Mouse (Mus musculus): ENCODE results near the gene Dda1. TPM values are rescaled to one million over a fixed set of nuclear protein-coding genes. Genes with fewer than 3 reads are reported as not detected.
A peak's percentile ranks its signal among the peaks of the same experiment; 100 is the strongest.
"Not testable (repeated sequence)": the region's sequence is repeated elsewhere in the genome, so short reads cannot be mapped to it uniquely, and the experiment has no call there.

The Dda1 gene
- total and polyA plus RNA-seq, 2 experiments from 2014 or later, result 66.4 to 73.5 TPM

DNA sequence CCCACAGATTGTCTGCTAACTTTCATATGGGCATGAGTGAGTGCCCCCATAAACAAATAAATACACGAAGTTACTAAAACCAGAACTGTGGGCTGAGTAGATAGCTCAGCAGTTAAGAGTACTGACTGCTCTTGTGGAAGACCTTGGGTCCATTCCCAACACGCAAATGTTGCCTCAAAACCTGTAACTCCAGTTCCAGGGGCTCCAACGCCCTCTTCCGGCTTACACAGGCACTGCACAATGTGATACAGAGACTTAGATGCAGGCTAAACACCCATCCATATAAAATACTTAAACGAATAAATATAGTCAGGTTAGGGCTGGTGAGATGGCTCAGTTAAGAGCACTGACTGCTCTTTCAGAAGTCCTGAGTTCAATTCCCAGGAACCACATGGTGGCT, 46.0 kb downstream of the Dda1 start:
- no peak overlapping the region for H3K4me2 ChIP-seq (ENCODE audit: low read depth, low read length)
- H3K9me3 ChIP-seq (replicated peaks; ENCODE audit: control insufficient read depth, low read length), result no peaks in the 10 kb centered on the region
- no peak overlapping the region for H3K9ac ChIP-seq (replicated peaks; ENCODE audit: low read depth, low read length)
- DNase-seq (ENCODE audit: low spot score), result no peak
- H3K27me3 ChIP-seq (ENCODE audit: control insufficient read depth, insufficient read depth, low read length), result peaks cover 17% of the 10 kb centered on the region
- TF ChIP-seq CTCF (IDR thresholded peaks at IDR 0.05; ENCODE audit: low read depth) (no peak), EP300 (IDR thresholded peaks at IDR 0.05; ENCODE audit: low read depth) (no peak)
- H3K27ac ChIP-seq (ENCODE audit: low read depth), result no peak overlapping the region
- H3K36me3 ChIP-seq (replicated peaks; ENCODE audit: control insufficient read depth, insufficient read depth, low read length), result no peaks in the 10 kb centered on the region
- no peak overlapping the region for H3K4me3 ChIP-seq (ENCODE audit: low read depth, low read length)
- no peaks in the 10 kb centered on the region for H3K4me1 ChIP-seq (ENCODE audit: control insufficient read depth, insufficient read depth)
- ATAC-seq (ENCODE audit: insufficient read depth, low read depth), result no peak
- 66% methylated on average over 5 of the region's 5 CpGs for WGBS

DNA sequence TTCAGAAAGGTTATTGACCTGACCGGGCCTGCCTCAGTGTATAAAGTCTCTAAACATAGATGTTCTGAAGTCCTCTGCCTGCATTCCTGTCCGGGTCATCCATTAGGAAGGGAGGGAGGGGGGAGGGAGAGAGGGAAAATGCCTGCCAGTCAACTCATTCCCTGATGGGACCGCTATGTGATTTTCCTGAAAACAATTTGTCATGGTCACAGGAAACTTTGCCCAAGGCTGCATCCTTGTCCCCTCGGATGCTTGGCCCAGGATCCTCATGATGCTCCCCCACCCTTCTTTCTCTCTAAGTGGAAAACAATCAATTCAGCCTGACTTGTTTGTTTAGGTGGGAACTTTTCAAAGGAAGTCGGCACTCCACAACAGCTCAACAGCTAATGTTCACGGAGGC, 47.8 kb downstream of the Dda1 start:
- WGBS, result 25% methylated on average over 6 of the region's 6 CpGs
- Histone ChIP-seq H3K36me3 (replicated peaks; ENCODE audit: control insufficient read depth, insufficient read depth, low read length) (no peaks in the 10 kb centered on the region), H3K4me1 (ENCODE audit: control insufficient read depth, insufficient read depth) (peaks cover 4% of the 10 kb centered on the region; the same call in 1 of the 2 replicates), H3K27ac (ENCODE audit: low read depth) (no peak overlapping the region), H3K27me3 (ENCODE audit: control insufficient read depth, insufficient read depth, low read length) (peaks cover 11% of the 10 kb centered on the region; the same call in 1 of the 2 replicates), H3K4me3 (ENCODE audit: low read depth, low read length) (no peak overlapping the region), H3K9ac (replicated peaks; ENCODE audit: low read depth, low read length) (no peak overlapping the region), H3K9me3 (replicated peaks; ENCODE audit: control insufficient read depth, low read length) (no peaks in the 10 kb centered on the region), H3K4me2 (ENCODE audit: low read depth, low read length) (no peak overlapping the region)
- DNase-seq (ENCODE audit: low spot score) (no peak), ATAC-seq (ENCODE audit: insufficient read depth, low read depth) (no peak)
- no peak for TF ChIP-seq EP300 (IDR thresholded peaks at IDR 0.05; ENCODE audit: low read depth)
- no peak for TF ChIP-seq CTCF (IDR thresholded peaks at IDR 0.05; ENCODE audit: low read depth)

DNA sequence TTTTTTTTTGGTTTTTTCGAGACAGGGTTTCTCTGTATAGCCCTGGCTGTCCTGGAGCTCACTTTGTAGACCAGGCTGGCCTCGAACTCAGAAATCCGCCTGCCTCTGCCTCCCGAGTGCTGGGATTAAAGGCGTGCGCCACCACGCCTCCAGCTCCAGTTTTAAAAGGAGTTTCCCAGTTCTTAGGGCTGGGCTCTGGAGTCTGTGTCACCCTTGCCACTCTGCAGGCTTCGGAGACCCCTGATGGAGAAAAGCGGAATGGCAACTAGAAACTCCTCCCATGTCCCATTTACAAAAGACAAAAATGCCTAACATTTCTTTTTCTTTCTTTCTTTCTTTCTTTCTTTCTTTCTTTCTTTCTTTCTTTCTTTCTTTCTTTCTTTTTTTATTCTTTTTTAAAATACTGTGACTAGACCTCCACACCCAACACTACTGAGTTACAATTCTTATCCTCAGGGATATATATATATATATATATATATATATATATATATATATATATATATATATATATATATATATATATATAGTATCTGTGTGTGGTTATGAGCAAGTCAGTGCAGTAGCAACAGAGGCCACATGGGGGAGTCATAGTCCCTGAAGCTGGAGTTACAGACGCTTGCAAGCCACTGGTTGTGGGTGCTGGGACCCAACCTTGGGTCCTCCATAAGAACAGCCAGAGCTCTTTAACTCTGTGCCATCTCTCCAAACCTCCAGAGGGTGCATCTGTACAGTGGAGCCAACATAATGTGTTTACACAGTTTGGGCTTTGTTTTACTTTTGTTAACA, 50.2 kb downstream of the Dda1 start:
- 0 out of 2 replicates have a peak, but pooled peaks have one; percentile 24 for ATAC-seq (ENCODE audit: insufficient read depth, low read depth)
- not testable (repeated sequence) for H3K36me3 ChIP-seq (replicated peaks; ENCODE audit: control insufficient read depth, insufficient read depth, low read length); H3K4me1 ChIP-seq (ENCODE audit: control insufficient read depth, insufficient read depth); H3K27me3 ChIP-seq (ENCODE audit: control insufficient read depth, insufficient read depth, low read length); H3K4me3 ChIP-seq (ENCODE audit: low read depth, low read length); H3K9ac ChIP-seq (replicated peaks; ENCODE audit: low read depth, low read length); H3K27ac ChIP-seq (ENCODE audit: low read depth); H3K4me2 ChIP-seq (ENCODE audit: low read depth, low read length); H3K9me3 ChIP-seq (replicated peaks; ENCODE audit: control insufficient read depth, low read length)
- TF ChIP-seq CTCF (IDR thresholded peaks at IDR 0.05; ENCODE audit: low read depth), result peak; percentile 68
- WGBS, result 29% methylated on average over 9 of the region's 10 CpGs
- DNase-seq (ENCODE audit: low spot score), result peak; percentile 80

DNA sequence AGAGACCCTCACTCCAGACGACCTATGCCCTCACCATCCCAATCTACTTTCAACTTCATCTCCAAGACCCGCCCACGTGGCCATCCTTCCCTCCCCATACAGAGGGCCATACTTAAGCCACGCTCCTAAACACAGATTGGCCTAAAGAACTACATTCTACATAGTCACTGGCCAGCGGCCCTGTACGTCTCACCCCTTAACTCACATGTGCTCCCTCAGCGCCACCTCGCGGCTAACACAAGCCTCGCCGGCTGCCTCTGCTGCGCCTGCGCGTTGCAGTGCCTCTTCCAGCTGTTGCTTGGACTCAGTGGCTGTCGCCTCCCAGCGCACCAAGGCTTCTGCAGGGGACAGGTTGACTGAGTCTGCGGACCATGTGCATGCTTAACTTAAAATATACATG, 52.6 kb downstream of the Dda1 start:
- H3K4me2 ChIP-seq (ENCODE audit: low read depth, low read length), result no peak overlapping the region
- TF ChIP-seq EP300 (IDR thresholded peaks at IDR 0.05; ENCODE audit: low read depth), result no peak
- peak; percentile 97 for TF ChIP-seq CTCF (IDR thresholded peaks at IDR 0.05; ENCODE audit: low read depth)
- peaks cover 17% of the 10 kb centered on the region for H3K27me3 ChIP-seq (ENCODE audit: control insufficient read depth, insufficient read depth, low read length)
- H3K27ac ChIP-seq (ENCODE audit: low read depth), result no peak overlapping the region
- peaks cover 5% of the 10 kb centered on the region for H3K4me1 ChIP-seq (ENCODE audit: control insufficient read depth, insufficient read depth)
- H3K36me3 ChIP-seq (replicated peaks; ENCODE audit: control insufficient read depth, insufficient read depth, low read length), result no peaks in the 10 kb centered on the region
- no peak overlapping the region for H3K4me3 ChIP-seq (ENCODE audit: low read depth, low read length)
- ATAC-seq (ENCODE audit: insufficient read depth, low read depth) (peak; percentile 91), DNase-seq (ENCODE audit: low spot score) (peak; percentile 96)
- no peaks in the 10 kb centered on the region for H3K9me3 ChIP-seq (replicated peaks; ENCODE audit: control insufficient read depth, low read length)
- no peak overlapping the region for H3K9ac ChIP-seq (replicated peaks; ENCODE audit: low read depth, low read length)
- WGBS, result 3% methylated on average over 17 of the region's 17 CpGs

DNA sequence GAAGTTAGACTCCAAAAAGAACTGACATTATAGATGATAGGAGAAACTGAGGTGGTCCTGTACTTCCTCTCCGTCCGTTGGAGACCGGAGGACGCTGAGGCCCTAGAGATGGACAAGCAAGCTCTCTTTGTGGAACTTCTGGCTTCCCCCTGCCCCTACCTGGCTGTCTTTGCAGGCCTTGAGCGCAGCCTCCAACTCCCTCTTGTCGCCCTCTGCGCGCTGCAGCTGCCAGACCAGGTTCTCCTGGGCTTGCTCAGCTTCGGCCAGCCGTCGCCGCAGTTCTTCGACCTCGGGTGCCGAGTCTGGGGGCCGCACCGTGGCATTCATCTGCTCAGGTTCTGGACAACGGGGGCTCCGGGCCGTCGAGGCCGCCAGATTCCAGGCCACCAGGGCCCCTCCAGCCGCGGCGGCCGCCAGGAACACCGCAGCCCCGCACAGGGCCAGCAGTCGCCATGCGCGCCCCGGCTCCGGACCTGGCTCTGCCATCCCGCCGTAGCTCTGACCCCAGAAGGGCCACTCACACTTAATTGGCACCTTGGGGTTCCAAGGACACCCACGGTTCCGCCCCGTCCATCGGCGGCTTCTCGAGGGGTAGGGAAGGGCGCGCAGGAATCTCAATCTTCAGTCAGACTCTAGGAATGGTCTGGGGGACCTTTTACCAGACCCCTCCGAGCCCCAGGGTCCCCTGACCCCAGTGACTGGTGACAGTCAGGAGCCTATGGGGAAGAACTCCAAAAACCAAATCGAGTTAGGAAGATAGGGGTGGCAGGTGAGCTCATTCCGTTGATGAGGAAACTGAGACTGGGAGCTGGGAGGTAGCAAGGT, 56.4 kb downstream of the Dda1 start, which contains the start of gene Ccdc194:
Ccdc194 (minus strand) TSS at position 486 of the 825 bp plus-strand sequence.
- H3K4me1 ChIP-seq (ENCODE audit: control insufficient read depth, insufficient read depth), result peaks cover 23% of the 10 kb centered on the region
- H3K9ac ChIP-seq (replicated peaks; ENCODE audit: low read depth, low read length), result peak within 1 kb of the TSS; percentile 18; the same call in 1 of the 2 replicates
- TF ChIP-seq EP300 (IDR thresholded peaks at IDR 0.05; ENCODE audit: low read depth), result no peak
- no peak for ATAC-seq (ENCODE audit: insufficient read depth, low read depth)
- WGBS, result 24% methylated on average over 46 of the region's 46 CpGs
- no peak within 1 kb of the TSS for H3K4me3 ChIP-seq (ENCODE audit: low read depth, low read length)
- H3K9me3 ChIP-seq (replicated peaks; ENCODE audit: control insufficient read depth, low read length), result no peaks in the 10 kb centered on the region
- no peaks in the 10 kb centered on the region for H3K36me3 ChIP-seq (replicated peaks; ENCODE audit: control insufficient read depth, insufficient read depth, low read length)
- DNase-seq (ENCODE audit: low spot score), result no peak
- H3K27me3 ChIP-seq (ENCODE audit: control insufficient read depth, insufficient read depth, low read length), result peaks cover 14% of the 10 kb centered on the region
- H3K27ac ChIP-seq (ENCODE audit: low read depth), result peak within 1 kb of the TSS; percentile 96
- H3K4me2 ChIP-seq (ENCODE audit: low read depth, low read length), result peak within 1 kb of the TSS; percentile 35

Other genes with a start within 250 kb of the Dda1 start
- 35.0 and 40.7 TPM in 2 replicates for gene Myo9b, start 196.5 kb upstream of the Dda1 start, total RNA-seq (2014; rRNA removed; ENCODE audit: low replicate concordance)
- 6.7 and 7.1 TPM in 2 replicates for gene Myo9b, start 196.5 kb upstream of the Dda1 start, polyA plus RNA-seq (2015; fragmentation: Nextera tagmentation; extraction: Ambion mirVana)
- 50.6 and 53.9 TPM in 2 replicates for gene Haus8, start 196.3 kb upstream of the Dda1 start, total RNA-seq (2014; rRNA removed; ENCODE audit: low replicate concordance)
- 58.3 and 64.3 TPM in 2 replicates for gene Haus8, start 196.3 kb upstream of the Dda1 start, polyA plus RNA-seq (2015; fragmentation: Nextera tagmentation; extraction: Ambion mirVana)
- 91.3 and 127 TPM in 2 replicates for gene Use1, start 102.4 kb upstream of the Dda1 start, total RNA-seq (2014; rRNA removed; ENCODE audit: low replicate concordance)
- gene Use1, start 102.4 kb upstream of the Dda1 start, polyA plus RNA-seq (2015; fragmentation: Nextera tagmentation; extraction: Ambion mirVana), result 94.8 and 107 TPM in 2 replicates
- gene Ocel1, start 97.9 kb upstream of the Dda1 start, total RNA-seq (2014; rRNA removed; ENCODE audit: low replicate concordance), result 10.2 and 10.6 TPM in 2 replicates
- 5.7 and 5.9 TPM in 2 replicates for gene Ocel1, start 97.9 kb upstream of the Dda1 start, polyA plus RNA-seq (2015; fragmentation: Nextera tagmentation; extraction: Ambion mirVana)
- 162 and 174 TPM in 2 replicates for gene Nr2f6, start 87.2 kb upstream of the Dda1 start, total RNA-seq (2014; rRNA removed; ENCODE audit: low replicate concordance)
- 38.3 and 40.5 TPM in 2 replicates for gene Nr2f6, start 87.2 kb upstream of the Dda1 start, polyA plus RNA-seq (2015; fragmentation: Nextera tagmentation; extraction: Ambion mirVana)
- gene Ushbp1, start 73.4 kb upstream of the Dda1 start, total RNA-seq (2014; rRNA removed; ENCODE audit: low replicate concordance), result 23.9 and 47.3 TPM in 2 replicates
- gene Ushbp1, start 73.4 kb upstream of the Dda1 start, polyA plus RNA-seq (2015; fragmentation: Nextera tagmentation; extraction: Ambion mirVana), result 21.6 and 22.1 TPM in 2 replicates
- gene Babam1, start 72.3 kb upstream of the Dda1 start, total RNA-seq (2014; rRNA removed; ENCODE audit: low replicate concordance), result 99.2 and 155 TPM in 2 replicates
- gene Babam1, start 72.3 kb upstream of the Dda1 start, polyA plus RNA-seq (2015; fragmentation: Nextera tagmentation; extraction: Ambion mirVana), result 60.2 and 62.5 TPM in 2 replicates
- gene Ankle1, start 63.2 kb upstream of the Dda1 start, total RNA-seq (2014; rRNA removed; ENCODE audit: low replicate concordance), result 9.5 and 12.1 TPM in 2 replicates
- gene Ankle1, start 63.2 kb upstream of the Dda1 start, polyA plus RNA-seq (2015; fragmentation: Nextera tagmentation; extraction: Ambion mirVana), result 4.4 and 5.4 TPM in 2 replicates
- gene Abhd8, start 5.5 kb upstream of the Dda1 start, total RNA-seq (2014; rRNA removed; ENCODE audit: low replicate concordance), result 57.7 and 69.8 TPM in 2 replicates
- gene Abhd8, start 5.5 kb upstream of the Dda1 start, polyA plus RNA-seq (2015; fragmentation: Nextera tagmentation; extraction: Ambion mirVana), result 32.8 and 36.6 TPM in 2 replicates
- gene Mrpl34, start 4.2 kb upstream of the Dda1 start, total RNA-seq (2014; rRNA removed; ENCODE audit: low replicate concordance), result 169 and 188 TPM in 2 replicates
- 284 and 320 TPM in 2 replicates for gene Mrpl34, start 4.2 kb upstream of the Dda1 start, polyA plus RNA-seq (2015; fragmentation: Nextera tagmentation; extraction: Ambion mirVana)
- 10.8 and 15.0 TPM in 2 replicates for gene Ano8, start 16.8 kb downstream of the Dda1 start, total RNA-seq (2014; rRNA removed; ENCODE audit: low replicate concordance)
- 0.74 and 0.93 TPM in 2 replicates for gene Ano8, start 16.8 kb downstream of the Dda1 start, polyA plus RNA-seq (2015; fragmentation: Nextera tagmentation; extraction: Ambion mirVana)
- 21.1 and 36.7 TPM in 2 replicates for gene Gtpbp3, start 18.9 kb downstream of the Dda1 start, total RNA-seq (2014; rRNA removed; ENCODE audit: low replicate concordance)
- 10.3 and 11.3 TPM in 2 replicates for gene Gtpbp3, start 18.9 kb downstream of the Dda1 start, polyA plus RNA-seq (2015; fragmentation: Nextera tagmentation; extraction: Ambion mirVana)
- 51.6 and 95.2 TPM in 2 replicates for gene Plvap, start 42.6 kb downstream of the Dda1 start, total RNA-seq (2014; rRNA removed; ENCODE audit: low replicate concordance)
- gene Plvap, start 42.6 kb downstream of the Dda1 start, polyA plus RNA-seq (2015; fragmentation: Nextera tagmentation; extraction: Ambion mirVana), result 63.4 and 64.8 TPM in 2 replicates
- 1.1 TPM in 1 of 2 replicates, not detected in the other for gene Ccdc194, start 56.5 kb downstream of the Dda1 start, total RNA-seq (2014; rRNA removed; ENCODE audit: low replicate concordance)
- gene Ccdc194, start 56.5 kb downstream of the Dda1 start, polyA plus RNA-seq (2015; fragmentation: Nextera tagmentation; extraction: Ambion mirVana), result 0.12 and 0.14 TPM in 2 replicates
- 101 and 109 TPM in 2 replicates for gene Bst2, start 68.3 kb downstream of the Dda1 start, total RNA-seq (2014; rRNA removed; ENCODE audit: low replicate concordance)
- gene Bst2, start 68.3 kb downstream of the Dda1 start, polyA plus RNA-seq (2015; fragmentation: Nextera tagmentation; extraction: Ambion mirVana), result 42.9 and 43.3 TPM in 2 replicates
- 47.6 and 61.5 TPM in 2 replicates for gene Mvb12a, start 73.7 kb downstream of the Dda1 start, total RNA-seq (2014; rRNA removed; ENCODE audit: low replicate concordance)
- gene Mvb12a, start 73.7 kb downstream of the Dda1 start, polyA plus RNA-seq (2015; fragmentation: Nextera tagmentation; extraction: Ambion mirVana), result 54.4 and 55.3 TPM in 2 replicates
- gene Tmem221, start 89.7 kb downstream of the Dda1 start, total RNA-seq (2014; rRNA removed; ENCODE audit: low replicate concordance), result 0.08 TPM in 1 of 2 replicates, not detected in the other
- 0.23 and 0.37 TPM in 2 replicates for gene Tmem221, start 89.7 kb downstream of the Dda1 start, polyA plus RNA-seq (2015; fragmentation: Nextera tagmentation; extraction: Ambion mirVana)
- 0.50 TPM in 1 of 2 replicates, not detected in the other for gene Nxnl1, start 97.4 kb downstream of the Dda1 start, total RNA-seq (2014; rRNA removed; ENCODE audit: low replicate concordance)
- gene Nxnl1, start 97.4 kb downstream of the Dda1 start, polyA plus RNA-seq (2015; fragmentation: Nextera tagmentation; extraction: Ambion mirVana), result 0.12 TPM in 2 replicates
- gene Slc27a1, start 99.7 kb downstream of the Dda1 start, total RNA-seq (2014; rRNA removed; ENCODE audit: low replicate concordance), result 68.4 and 178 TPM in 2 replicates
- 62.1 and 68.5 TPM in 2 replicates for gene Slc27a1, start 99.7 kb downstream of the Dda1 start, polyA plus RNA-seq (2015; fragmentation: Nextera tagmentation; extraction: Ambion mirVana)
- 333 and 425 TPM in 2 replicates for gene Pgls, start 123.0 kb downstream of the Dda1 start, total RNA-seq (2014; rRNA removed; ENCODE audit: low replicate concordance)
- gene Pgls, start 123.0 kb downstream of the Dda1 start, polyA plus RNA-seq (2015; fragmentation: Nextera tagmentation; extraction: Ambion mirVana), result 210 and 212 TPM in 2 replicates
- gene Fam129c, start 128.4 kb downstream of the Dda1 start, total RNA-seq (2014; rRNA removed; ENCODE audit: low replicate concordance), result 0.04 and 12.6 TPM in 2 replicates
- gene Fam129c, start 128.4 kb downstream of the Dda1 start, polyA plus RNA-seq (2015; fragmentation: Nextera tagmentation; extraction: Ambion mirVana), result 0.59 and 1.6 TPM in 2 replicates
- gene Colgalt1, start 141.8 kb downstream of the Dda1 start, total RNA-seq (2014; rRNA removed; ENCODE audit: low replicate concordance), result 84.1 and 108 TPM in 2 replicates
- 32.7 and 35.4 TPM in 2 replicates for gene Colgalt1, start 141.8 kb downstream of the Dda1 start, polyA plus RNA-seq (2015; fragmentation: Nextera tagmentation; extraction: Ambion mirVana)
- gene Unc13a, start 202.6 kb downstream of the Dda1 start, total RNA-seq (2014; rRNA removed; ENCODE audit: low replicate concordance), result 0.57 and 1.2 TPM in 2 replicates
- 0.51 and 0.60 TPM in 2 replicates for gene Unc13a, start 202.6 kb downstream of the Dda1 start, polyA plus RNA-seq (2015; fragmentation: Nextera tagmentation; extraction: Ambion mirVana)
- 14.6 and 16.9 TPM in 2 replicates for gene Jak3, start 207.1 kb downstream of the Dda1 start, total RNA-seq (2014; rRNA removed; ENCODE audit: low replicate concordance)
- 5.7 and 5.8 TPM in 2 replicates for gene Jak3, start 207.1 kb downstream of the Dda1 start, polyA plus RNA-seq (2015; fragmentation: Nextera tagmentation; extraction: Ambion mirVana)
- gene Insl3, start 220.0 kb downstream of the Dda1 start, total RNA-seq (2014; rRNA removed; ENCODE audit: low replicate concordance), result not detected in 2 replicates
- gene Insl3, start 220.0 kb downstream of the Dda1 start, polyA plus RNA-seq (2015; fragmentation: Nextera tagmentation; extraction: Ambion mirVana), result 1.5 and 2.4 TPM in 2 replicates
- gene B3gnt3, start 232.6 kb downstream of the Dda1 start, total RNA-seq (2014; rRNA removed; ENCODE audit: low replicate concordance), result 8.7 TPM in 2 replicates
- 6.4 TPM in 2 replicates for gene B3gnt3, start 232.6 kb downstream of the Dda1 start, polyA plus RNA-seq (2015; fragmentation: Nextera tagmentation; extraction: Ambion mirVana)

All from heart, postnatal 0 days (tissue).